Mouse (Mus musculus): ENCODE data around the gene Mylk. TPM values are rescaled to one million over a fixed set of nuclear protein-coding genes. Genes with fewer than 3 reads are reported as not detected.
"Not testable (repeated sequence)": the region's sequence is repeated elsewhere in the genome, so short reads cannot be mapped to it uniquely, and the experiment has no call there.

The Mylk gene
- 302 and 334 TPM in 2 replicates for polyA plus RNA-seq (2014; fragmentation: Nextera tagmentation; extraction: Ambion mirVana)

DNA sequence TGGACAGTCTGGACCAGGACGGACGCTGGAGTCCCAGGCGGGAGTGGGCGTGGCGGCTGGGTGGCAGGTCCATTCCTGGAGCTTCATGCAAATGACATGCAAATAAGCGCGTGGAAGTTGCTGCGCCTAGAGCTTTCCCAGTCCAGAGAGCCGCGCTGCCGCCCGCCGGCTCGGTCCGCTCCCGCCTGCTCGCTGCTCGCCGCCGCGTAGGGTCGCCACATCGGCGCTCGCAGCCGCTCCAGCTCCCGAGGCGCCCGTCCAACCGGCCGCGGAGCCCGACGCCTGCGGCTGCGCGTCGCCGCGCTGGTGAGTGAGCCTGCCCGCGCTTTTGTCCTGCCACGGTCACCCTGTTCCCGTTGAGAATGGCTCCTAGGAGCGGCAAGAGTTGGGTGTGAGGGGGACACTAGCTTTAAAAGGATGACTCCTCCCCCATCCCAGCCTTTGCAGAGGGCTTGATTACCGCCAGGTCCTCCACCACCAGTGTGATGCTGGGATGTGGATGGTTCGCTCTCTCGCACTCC lies at the start of gene Mylk:
Gene Mylk (plus strand): TSS at position 146 of the 521 bp plus-strand sequence.
- Histone ChIP-seq H3K4me2 (ENCODE audit: low read length) (peak within 1 kb of the TSS; percentile 84), H3K9ac (ENCODE audit: low read length) (peak within 1 kb of the TSS; percentile 43), H3K9me3 (ENCODE audit: control insufficient read depth, low read length) (no peaks in the 10 kb centered on the region), H3K4me1 (replicated peaks; ENCODE audit: control insufficient read depth, insufficient read depth, low read length) (peaks cover 6% of the 10 kb centered on the region; the same call in 1 of the 2 replicates), H3K27ac (ENCODE audit: low read depth) (0 out of 2 replicates have a peak within 1 kb of the TSS, but pooled peaks have one; percentile 45), H3K36me3 (ENCODE audit: control insufficient read depth, insufficient read depth, low read length) (no peaks in the 10 kb centered on the region), H3K4me3 (ENCODE audit: low read depth, low read length) (peak within 1 kb of the TSS; percentile 40), H3K27me3 (replicated peaks; ENCODE audit: control insufficient read depth, insufficient read depth, low read length) (peaks cover 12% of the 10 kb centered on the region; the same call in 1 of the 2 replicates)
- ATAC-seq (replicated peaks; ENCODE audit: low FRiP score, low TSS enrichment, low read depth) (peak; percentile 91), DNase-seq (ENCODE audit: low spot score) (peak; percentile 85)
- WGBS: under 1% methylated on average over 39 of the region's 48 CpGs

- H3K9ac ChIP-seq (ENCODE audit: low read length); H3K4me1 ChIP-seq (replicated peaks; ENCODE audit: control insufficient read depth, insufficient read depth, low read length); H3K27me3 ChIP-seq (replicated peaks; ENCODE audit: control insufficient read depth, insufficient read depth, low read length); ATAC-seq (replicated peaks; ENCODE audit: low FRiP score, low TSS enrichment, low read depth); DNase-seq (ENCODE audit: low spot score); H3K27ac ChIP-seq (ENCODE audit: low read depth); H3K4me2 ChIP-seq (ENCODE audit: low read length); H3K9me3 ChIP-seq (ENCODE audit: control insufficient read depth, low read length); H3K4me3 ChIP-seq (ENCODE audit: low read depth, low read length): not testable (repeated sequence)
- 83% methylated on average over 3 of the region's 3 CpGs for WGBS
- H3K36me3 ChIP-seq (ENCODE audit: control insufficient read depth, insufficient read depth, low read length): peaks cover 19% of the 10 kb centered on the region; the same call in 1 of the 2 replicates
Measured at GRCm38 (mm10) chr16:34698721-34699120, 46.3 kb upstream of the Mylk start.

GRCm38 (mm10) chr16:34700165-34700827 lies 44.7 kb upstream of the Mylk start:
- DNase-seq (ENCODE audit: low spot score) (peak; percentile 82), ATAC-seq (replicated peaks; ENCODE audit: low FRiP score, low TSS enrichment, low read depth) (peak; percentile 75)
- peaks cover 28% of the 10 kb centered on the region for H3K36me3 ChIP-seq (ENCODE audit: control insufficient read depth, insufficient read depth, low read length)
- no peaks in the 10 kb centered on the region for H3K9me3 ChIP-seq (ENCODE audit: control insufficient read depth, low read length)
- no peak overlapping the region for H3K4me2 ChIP-seq (ENCODE audit: low read length)
- no peak overlapping the region for H3K4me3 ChIP-seq (ENCODE audit: low read depth, low read length)
- H3K27ac ChIP-seq (ENCODE audit: low read depth): no peak overlapping the region
- H3K9ac ChIP-seq (ENCODE audit: low read length): no peak overlapping the region
- H3K27me3 ChIP-seq (replicated peaks; ENCODE audit: control insufficient read depth, insufficient read depth, low read length): no peaks in the 10 kb centered on the region
- no peaks in the 10 kb centered on the region for H3K4me1 ChIP-seq (replicated peaks; ENCODE audit: control insufficient read depth, insufficient read depth, low read length)
- 22% methylated on average over 7 of the region's 7 CpGs for whole genome bisulfite sequencing

DNA sequence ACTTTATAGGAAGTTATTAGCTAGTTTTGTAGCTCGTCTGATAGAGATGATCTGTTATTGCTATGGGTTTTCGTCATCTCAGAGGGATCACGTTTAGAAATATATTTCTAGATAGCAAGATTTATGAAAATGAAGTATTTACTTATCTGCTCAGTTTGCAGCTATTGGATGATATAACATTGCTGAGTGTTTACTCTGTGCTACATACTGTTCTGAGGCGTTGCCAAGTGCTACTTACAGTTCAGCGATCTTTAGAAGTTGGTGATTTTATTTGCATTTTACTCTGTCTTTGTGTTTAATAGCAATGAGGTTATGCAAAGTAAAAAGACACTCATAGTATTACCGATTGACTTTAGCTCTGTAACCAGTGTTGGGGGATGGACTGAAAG lies 44.2 kb upstream of the Mylk start:
- Histone ChIP-seq H3K27me3 (replicated peaks; ENCODE audit: control insufficient read depth, insufficient read depth, low read length) (no peaks in the 10 kb centered on the region), H3K4me1 (replicated peaks; ENCODE audit: control insufficient read depth, insufficient read depth, low read length) (no peaks in the 10 kb centered on the region), H3K9ac (ENCODE audit: low read length) (no peak overlapping the region), H3K4me3 (ENCODE audit: low read depth, low read length) (no peak overlapping the region), H3K36me3 (ENCODE audit: control insufficient read depth, insufficient read depth, low read length) (peaks cover 33% of the 10 kb centered on the region), H3K27ac (ENCODE audit: low read depth) (no peak overlapping the region), H3K4me2 (ENCODE audit: low read length) (no peak overlapping the region), H3K9me3 (ENCODE audit: control insufficient read depth, low read length) (no peaks in the 10 kb centered on the region)
- WGBS: 80% methylated on average over 6 of the region's 6 CpGs
- ATAC-seq (replicated peaks; ENCODE audit: low FRiP score, low TSS enrichment, low read depth): no peak
- DNase-seq (ENCODE audit: low spot score): no peak

GRCm38 (mm10) chr16:34706019-34706418 lies 39.0 kb upstream of the Mylk start:
- Histone ChIP-seq H3K4me2 (ENCODE audit: low read length) (no peak overlapping the region), H3K27ac (ENCODE audit: low read depth) (peak overlapping the region; percentile 72), H3K9ac (ENCODE audit: low read length) (no peak overlapping the region), H3K4me3 (ENCODE audit: low read depth, low read length) (no peak overlapping the region), H3K36me3 (ENCODE audit: control insufficient read depth, insufficient read depth, low read length) (peaks cover 50% of the 10 kb centered on the region), H3K9me3 (ENCODE audit: control insufficient read depth, low read length) (no peaks in the 10 kb centered on the region), H3K4me1 (replicated peaks; ENCODE audit: control insufficient read depth, insufficient read depth, low read length) (no peaks in the 10 kb centered on the region), H3K27me3 (replicated peaks; ENCODE audit: control insufficient read depth, insufficient read depth, low read length) (no peaks in the 10 kb centered on the region)
- DNase-seq (ENCODE audit: low spot score): no peak
- WGBS: 66% methylated on average over 2 of the region's 2 CpGs
- ATAC-seq (replicated peaks; ENCODE audit: low FRiP score, low TSS enrichment, low read depth): no peak

- Histone ChIP-seq H3K36me3 (ENCODE audit: control insufficient read depth, insufficient read depth, low read length) (peaks cover 49% of the 10 kb centered on the region), H3K27ac (ENCODE audit: low read depth) (peak overlapping the region; percentile 72), H3K4me3 (ENCODE audit: low read depth, low read length) (no peak overlapping the region), H3K4me2 (ENCODE audit: low read length) (no peak overlapping the region), H3K27me3 (replicated peaks; ENCODE audit: control insufficient read depth, insufficient read depth, low read length) (no peaks in the 10 kb centered on the region), H3K4me1 (replicated peaks; ENCODE audit: control insufficient read depth, insufficient read depth, low read length) (no peaks in the 10 kb centered on the region), H3K9me3 (ENCODE audit: control insufficient read depth, low read length) (no peaks in the 10 kb centered on the region), H3K9ac (ENCODE audit: low read length) (no peak overlapping the region)
- ATAC-seq (replicated peaks; ENCODE audit: low FRiP score, low TSS enrichment, low read depth) (no peak), DNase-seq (ENCODE audit: low spot score) (no peak)
- 61% methylated on average over 7 of the region's 7 CpGs for WGBS
Measured at GRCm38 (mm10) chr16:34706487-34706946, 38.5 kb upstream of the Mylk start.

GRCm38 (mm10) chr16:34711481-34711880 lies 33.5 kb upstream of the Mylk start:
- H3K27ac ChIP-seq (ENCODE audit: low read depth): no peak overlapping the region
- H3K4me1 ChIP-seq (replicated peaks; ENCODE audit: control insufficient read depth, insufficient read depth, low read length): no peaks in the 10 kb centered on the region
- peaks cover 45% of the 10 kb centered on the region; the same call in 1 of the 2 replicates for H3K36me3 ChIP-seq (ENCODE audit: control insufficient read depth, insufficient read depth, low read length)
- 93% methylated on average over 3 of the region's 3 CpGs for WGBS
- no peaks in the 10 kb centered on the region for H3K9me3 ChIP-seq (ENCODE audit: control insufficient read depth, low read length)
- DNase-seq (ENCODE audit: low spot score) (no peak), ATAC-seq (replicated peaks; ENCODE audit: low FRiP score, low TSS enrichment, low read depth) (no peak)
- no peak overlapping the region for H3K9ac ChIP-seq (ENCODE audit: low read length)
- no peak overlapping the region for H3K4me2 ChIP-seq (ENCODE audit: low read length)
- no peaks in the 10 kb centered on the region for H3K27me3 ChIP-seq (replicated peaks; ENCODE audit: control insufficient read depth, insufficient read depth, low read length)
- H3K4me3 ChIP-seq (ENCODE audit: low read depth, low read length): no peak overlapping the region

DNA sequence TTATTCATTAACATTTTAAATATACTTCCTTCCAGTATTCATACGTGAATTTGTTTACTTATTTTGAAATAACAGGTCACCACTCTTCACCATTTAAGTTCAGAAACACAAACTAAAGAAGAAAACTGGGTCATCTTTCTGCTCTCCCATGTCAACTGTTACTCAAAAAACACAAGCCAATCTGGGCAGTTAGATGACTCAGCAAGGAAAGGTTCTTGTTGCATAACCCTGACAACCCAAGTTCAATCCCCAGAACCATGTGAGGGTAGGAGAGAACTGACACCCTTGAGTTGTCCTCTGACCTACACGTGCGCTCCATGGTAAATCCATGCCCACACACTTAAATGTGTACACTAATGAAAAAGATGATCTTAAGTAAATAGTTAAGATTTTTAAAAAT lies 19.9 kb upstream of the Mylk start:
- Histone ChIP-seq H3K4me2 (ENCODE audit: low read length) (no peak overlapping the region), H3K9me3 (ENCODE audit: control insufficient read depth, low read length) (no peaks in the 10 kb centered on the region; the same call in 1 of the 2 replicates), H3K9ac (ENCODE audit: low read length) (no peak overlapping the region), H3K27ac (ENCODE audit: low read depth) (no peak overlapping the region), H3K27me3 (replicated peaks; ENCODE audit: control insufficient read depth, insufficient read depth, low read length) (no peaks in the 10 kb centered on the region), H3K4me1 (replicated peaks; ENCODE audit: control insufficient read depth, insufficient read depth, low read length) (no peaks in the 10 kb centered on the region), H3K4me3 (ENCODE audit: low read depth, low read length) (no peak overlapping the region), H3K36me3 (ENCODE audit: control insufficient read depth, insufficient read depth, low read length) (peaks cover 31% of the 10 kb centered on the region)
- 91% methylated on average over 3 of the region's 3 CpGs for WGBS
- no peak for DNase-seq (ENCODE audit: low spot score)
- no peak for ATAC-seq (replicated peaks; ENCODE audit: low FRiP score, low TSS enrichment, low read depth)

- peaks cover 21% of the 10 kb centered on the region for H3K36me3 ChIP-seq (ENCODE audit: control insufficient read depth, insufficient read depth, low read length)
- not testable (repeated sequence) for H3K4me1 ChIP-seq (replicated peaks; ENCODE audit: control insufficient read depth, insufficient read depth, low read length); H3K27ac ChIP-seq (ENCODE audit: low read depth); H3K4me3 ChIP-seq (ENCODE audit: low read depth, low read length); H3K4me2 ChIP-seq (ENCODE audit: low read length); H3K9me3 ChIP-seq (ENCODE audit: control insufficient read depth, low read length); H3K9ac ChIP-seq (ENCODE audit: low read length); DNase-seq (ENCODE audit: low spot score); ATAC-seq (replicated peaks; ENCODE audit: low FRiP score, low TSS enrichment, low read depth); H3K27me3 ChIP-seq (replicated peaks; ENCODE audit: control insufficient read depth, insufficient read depth, low read length)
Measured at GRCm38 (mm10) chr16:34728610-34729009, 16.4 kb upstream of the Mylk start.

Measured in intestine, embryonic 14.5 days (tissue).